Mouse (Mus musculus) cortical plate, adult 2 months (tissue): ENCODE results near the gene Cd83. TPM values are rescaled to one million over a fixed set of nuclear protein-coding genes. Genes with fewer than 3 reads are reported as not detected.

Source experiments
- H3K27ac ChIP-seq: fragments of 200-500 bp; 2 replicates; pipeline ENCODE4 v1.5.1; 2012; ENCODE audit warnings: low read length, control low read depth, inconsistent platforms; ENCODE audit not compliant: insufficient read depth
- H3K4me1 ChIP-seq: fragments of 200-500 bp; 2 replicates; pipeline ENCODE4 v1.6.1; 2011; ENCODE audit warnings: low read length; ENCODE audit not compliant: control insufficient read depth, insufficient read depth
- H3K4me3 ChIP-seq: fragments of 200-500 bp; 2 replicates; pipeline ENCODE4 v1.5.1; 2011; ENCODE audit warnings: mild to moderate bottlenecking, low read length, control low read depth; ENCODE audit not compliant: insufficient read depth
- CTCF ChIP-seq: fragments of 200-500 bp; IDR thresholded peaks from 2 replicates; pipeline ENCODE4 v1.5.1; 2011; ENCODE audit warnings: mild to moderate bottlenecking, control low read depth, low read length; ENCODE audit not compliant: insufficient read depth; ENCODE audit errors: extremely low read depth
- POLR2A ChIP-seq: fragments of 200-500 bp; IDR thresholded peaks from 2 replicates; pipeline ENCODE4 v1.6.1; 2011; ENCODE audit warnings: mild to moderate bottlenecking, low read length, control low read depth; ENCODE audit not compliant: insufficient read depth; ENCODE audit errors: extremely low read depth
- polyA plus RNA-seq: library from polyadenylated mRNA; depleted of rRNA; stranded (reverse); fragments of >200 nt; gene quantifications from 2 replicates; pipeline ENCODE4 v1.2.3, GENCODE M21; 2012

Gene Cd83
- polyA plus RNA-seq, 1 experiment = 11.7 TPM

- no peak overlapping the region for H3K27ac ChIP-seq
- no peak for TF ChIP-seq POLR2A
- no peak for TF ChIP-seq CTCF
These were observed 10.5 kb upstream of the Cd83 start for GRCm38 (mm10) chr13:43773965-43774566.

DNA sequence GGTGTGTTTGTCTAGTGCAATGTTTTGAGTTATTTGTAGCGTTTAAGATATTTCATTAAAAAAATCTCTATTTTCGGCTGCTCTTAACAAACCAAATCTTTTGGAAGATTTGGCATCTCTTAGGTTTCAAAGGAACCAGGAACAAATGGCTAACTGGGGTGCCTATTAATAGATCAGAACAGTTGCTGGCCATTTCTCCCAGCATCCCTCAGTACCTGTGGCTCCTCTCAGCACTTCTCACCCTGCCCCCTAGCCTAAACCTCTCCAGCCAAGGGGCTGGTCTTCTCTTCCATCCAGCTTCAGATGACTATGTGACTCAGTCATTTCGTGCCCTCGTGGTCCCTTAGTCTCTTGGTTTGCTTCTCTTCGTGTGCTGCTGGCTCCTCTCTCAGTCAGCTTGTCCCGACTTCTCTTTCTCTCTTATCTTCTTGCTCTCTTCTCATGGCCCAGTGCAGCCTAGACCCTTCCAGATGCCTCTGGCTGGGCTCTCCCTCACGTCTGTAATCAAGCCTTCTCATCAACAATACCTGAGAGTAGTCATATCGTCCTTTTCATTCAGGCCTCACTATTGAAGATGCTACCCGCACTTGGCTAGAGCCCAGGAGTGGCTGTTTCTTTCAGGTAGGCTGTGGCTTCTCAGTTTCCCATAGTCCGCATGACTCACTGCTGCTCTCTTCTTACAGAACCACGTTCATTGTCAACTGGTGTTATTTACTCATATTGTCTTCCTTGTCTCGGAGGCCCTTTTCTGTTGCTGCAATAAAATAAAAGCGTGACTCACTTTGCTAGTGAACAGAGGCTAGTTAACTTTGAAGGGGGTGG is 9.8 kb upstream of the Cd83 start:
- no peak for TF ChIP-seq CTCF
- no peak for TF ChIP-seq POLR2A

More at GRCm38 (mm10) chr13:43773965-43774566, 10.5 kb upstream of the Cd83 start:
- peaks cover 3% of the 10 kb centered on the region for H3K4me1 ChIP-seq
- H3K4me3 ChIP-seq = no peak overlapping the region

GRCm38 (mm10) chr13:43775427-43775733 is 9.2 kb upstream of the Cd83 start:
- no peak for TF ChIP-seq CTCF
- TF ChIP-seq POLR2A = no peak
- Histone ChIP-seq H3K4me3 (no peak overlapping the region), H3K27ac (no peak overlapping the region), H3K4me1 (peaks cover 3% of the 10 kb centered on the region)

More for the DNA sequence above, 9.8 kb upstream of the Cd83 start:
- Histone ChIP-seq H3K4me3 (no peak overlapping the region), H3K27ac (no peak overlapping the region), H3K4me1 (peaks cover 3% of the 10 kb centered on the region)

DNA sequence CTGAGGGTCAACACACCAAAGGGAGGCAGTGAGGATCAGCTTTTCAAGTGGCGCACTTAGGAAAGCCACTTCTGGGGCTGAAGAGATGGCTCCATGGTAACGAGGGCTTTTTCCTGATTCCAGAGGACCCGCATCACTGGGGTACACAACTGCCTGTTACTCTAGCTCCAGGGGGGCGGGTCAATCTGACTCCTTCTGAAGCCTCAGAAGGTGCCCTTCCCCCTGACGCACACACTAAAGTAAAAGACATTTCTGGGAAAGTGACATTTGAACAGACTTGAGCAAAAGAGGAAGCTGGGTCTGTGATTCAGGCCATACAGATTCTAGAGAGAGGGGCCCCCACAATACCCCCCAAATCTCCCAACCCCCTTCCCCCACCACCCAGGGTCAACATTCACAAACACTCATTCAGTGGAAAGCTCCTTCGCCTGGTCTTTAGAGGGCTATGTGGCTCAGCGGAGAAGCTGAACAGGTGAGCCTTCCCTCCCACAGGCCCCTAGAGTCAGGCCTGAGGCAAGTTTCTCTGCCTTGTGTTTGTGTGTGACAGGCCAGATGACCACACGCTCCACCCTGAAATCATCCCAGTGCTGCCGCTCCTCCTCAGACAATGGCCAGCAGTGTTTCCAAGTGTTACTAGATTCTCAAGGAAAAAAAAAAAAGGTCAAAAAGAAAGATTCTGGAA is 7.1 kb upstream of the Cd83 start:
- Histone ChIP-seq H3K27ac (no peak overlapping the region), H3K4me3 (no peak overlapping the region), H3K4me1 (peaks cover 3% of the 10 kb centered on the region)
- no peak for TF ChIP-seq CTCF

DNA sequence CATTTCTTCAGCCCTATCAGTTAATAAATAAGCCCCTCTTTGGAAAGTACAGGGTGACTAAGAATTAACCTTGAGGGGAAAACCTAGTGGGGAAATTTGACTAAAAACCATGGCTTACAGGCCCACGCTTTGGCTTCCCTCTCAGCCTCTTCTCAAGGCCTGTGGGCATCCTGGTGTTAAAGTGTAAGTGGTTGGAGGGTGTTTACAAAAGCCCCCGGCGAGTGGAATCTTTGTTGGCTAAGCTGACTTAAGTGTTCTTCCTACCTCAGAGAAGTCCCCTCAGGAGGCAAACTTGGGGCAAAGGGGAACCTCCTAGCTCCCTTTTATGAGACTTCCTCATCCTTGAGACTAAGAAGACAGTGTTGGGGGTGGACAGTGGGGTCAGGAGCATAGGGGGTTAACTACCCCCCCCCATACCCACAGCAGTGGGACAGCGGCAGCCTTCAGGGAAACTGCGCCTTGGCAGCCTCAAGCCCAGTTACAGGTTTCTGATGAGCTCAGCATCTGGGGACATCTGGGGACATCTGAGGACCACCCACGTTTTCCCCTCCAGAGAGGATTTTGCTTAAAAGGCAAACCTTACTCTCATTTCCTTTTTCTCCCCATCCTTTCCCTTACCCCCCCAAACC is 6.4 kb upstream of the Cd83 start:
- H3K4me3 ChIP-seq = no peak overlapping the region
- no peak overlapping the region for H3K27ac ChIP-seq
- TF ChIP-seq POLR2A (no peak), CTCF (no peak)
- peaks cover 3% of the 10 kb centered on the region for H3K4me1 ChIP-seq

DNA sequence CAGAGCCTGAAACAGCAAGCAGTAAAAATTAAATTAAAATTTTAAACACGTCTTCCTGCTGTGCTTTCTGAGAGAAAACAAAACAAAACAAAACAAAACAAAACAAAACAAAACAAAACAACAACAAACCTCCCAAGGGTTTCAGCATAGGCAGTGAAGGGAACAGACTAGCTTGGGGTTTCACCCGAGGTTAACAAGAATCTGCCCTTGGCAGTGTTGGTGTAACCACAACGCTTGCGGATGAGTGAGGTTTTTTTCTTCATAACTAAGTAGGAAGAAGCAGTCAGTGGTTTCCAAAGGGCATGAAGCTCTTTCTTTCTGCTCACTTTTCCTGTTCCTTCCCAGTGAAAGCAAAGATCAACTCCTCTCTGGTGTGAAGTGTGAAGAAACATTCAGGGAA is 5.6 kb upstream of the Cd83 start:
- Histone ChIP-seq H3K4me1 (peaks cover 2% of the 10 kb centered on the region; the same call in 1 of the 2 replicates), H3K27ac (no peak overlapping the region), H3K4me3 (no peak overlapping the region)
- TF ChIP-seq CTCF (no peak), POLR2A (no peak)

GRCm38 (mm10) chr13:43780071-43780470 is 4.5 kb upstream of the Cd83 start:
- 0 out of 2 replicates have a peak, but pooled peaks cover 1% of the 10 kb centered on the region for H3K4me1 ChIP-seq
- no peak overlapping the region for H3K4me3 ChIP-seq
- no peak for TF ChIP-seq CTCF
- TF ChIP-seq POLR2A = no peak
- H3K27ac ChIP-seq = no peak overlapping the region

DNA sequence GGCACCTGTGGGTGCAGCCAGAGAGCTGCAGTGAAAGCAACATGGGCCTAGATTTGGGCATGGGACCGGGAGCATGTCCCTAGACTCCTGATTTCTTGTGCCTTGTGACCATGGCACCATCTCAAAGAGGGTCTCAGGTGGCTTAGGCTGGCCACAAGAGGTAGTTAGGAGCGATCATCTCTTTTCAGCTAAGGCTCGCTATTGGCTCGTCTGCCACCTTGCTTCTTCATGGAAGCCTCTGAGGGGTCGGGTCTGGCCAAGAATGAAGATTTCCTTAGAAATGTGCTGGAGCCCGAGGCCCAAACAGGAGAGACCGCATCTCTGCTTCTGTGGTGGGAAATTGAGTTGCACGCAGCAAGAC is 1.1 kb downstream of the Cd83 start:
- Histone ChIP-seq H3K4me3 (peak overlapping the region; percentile 65), H3K27ac (no peak overlapping the region), H3K4me1 (0 out of 2 replicates have a peak, but pooled peaks cover 1% of the 10 kb centered on the region)
- TF ChIP-seq CTCF (no peak), POLR2A (no peak)

- Histone ChIP-seq H3K4me1 (0 out of 2 replicates have a peak, but pooled peaks cover 1% of the 10 kb centered on the region), H3K4me3 (no peak overlapping the region; the same call in 1 of the 2 replicates), H3K27ac (no peak overlapping the region)
- TF ChIP-seq POLR2A (no peak), CTCF (no peak)
These were observed 1.7 kb downstream of the Cd83 start for GRCm38 (mm10) chr13:43786171-43786795.
